Mouse (Mus musculus) kidney, postnatal 14 days (tissue): Measurements from ENCODE around the gene Chrnb2.

Source experiments
- DNase-seq: peaks from one replicate; pipeline ENCODE4 v3.0.0; 2022; ENCODE audit warnings: mixed read lengths

Gene Chrnb2

GRCm38 (mm10) chr3:89776001-89776400 is 11.6 kb upstream of the Chrnb2 start:
- no peak for DNase-seq

DNA sequence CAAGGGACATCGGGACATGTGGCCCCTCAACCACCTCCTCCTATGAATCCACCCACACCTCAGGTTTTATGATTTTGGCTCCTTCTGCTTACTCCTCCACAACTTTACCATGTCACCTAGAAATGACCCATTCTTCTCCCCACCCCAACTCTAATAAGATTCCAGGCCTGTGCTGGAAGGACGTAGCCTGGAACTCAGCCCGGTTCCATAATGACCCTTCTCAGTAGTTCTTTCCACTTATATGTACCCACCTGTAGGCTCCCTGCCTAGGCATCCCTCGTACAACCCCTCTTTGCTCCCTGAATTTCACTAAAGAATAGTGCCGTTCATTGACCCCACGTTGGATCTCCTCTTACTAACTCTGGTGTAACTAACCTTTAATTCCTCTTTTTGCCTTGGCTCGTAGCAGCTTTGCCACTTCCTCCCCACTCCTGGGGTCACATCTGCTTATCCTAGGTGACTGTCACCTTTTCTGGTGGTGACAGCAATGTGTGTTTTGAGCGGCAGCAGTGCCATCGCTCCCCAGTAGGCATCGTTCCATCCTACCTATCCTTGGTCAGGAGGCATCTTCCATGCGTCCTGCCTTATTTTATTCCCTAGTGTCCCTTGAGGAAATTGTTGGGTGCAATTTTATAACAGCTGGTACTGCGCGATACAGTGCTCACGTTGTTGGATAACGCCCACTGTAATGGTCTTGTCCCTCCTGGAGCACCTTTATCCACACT is 10.0 kb upstream of the Chrnb2 start:
- DNase-seq = no peak

DNA sequence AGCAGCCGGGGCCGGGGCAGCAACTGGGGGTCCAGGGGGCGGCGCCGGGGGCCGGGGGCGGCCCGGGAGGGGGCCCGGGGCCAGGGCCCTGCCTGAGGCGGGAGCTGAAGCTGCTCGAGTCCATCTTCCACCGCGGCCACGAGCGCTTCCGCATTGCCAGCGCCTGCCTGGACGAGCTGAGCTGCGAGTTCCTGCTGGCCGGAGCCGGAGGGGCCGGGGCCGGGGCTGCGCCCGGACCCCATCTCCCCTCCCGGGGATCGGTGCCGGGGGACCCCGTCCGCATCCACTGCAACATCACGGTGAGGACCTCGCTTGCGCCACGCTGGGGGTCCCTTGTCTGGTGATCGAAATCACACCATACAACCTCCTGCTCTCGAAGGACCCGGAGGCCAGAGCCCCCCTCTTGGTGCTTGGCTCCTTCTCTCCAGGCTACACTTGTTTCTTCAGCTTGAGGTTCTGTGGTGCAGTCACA is 9.3 kb upstream of the Chrnb2 start:
- peak; percentile 64 for DNase-seq

DNA sequence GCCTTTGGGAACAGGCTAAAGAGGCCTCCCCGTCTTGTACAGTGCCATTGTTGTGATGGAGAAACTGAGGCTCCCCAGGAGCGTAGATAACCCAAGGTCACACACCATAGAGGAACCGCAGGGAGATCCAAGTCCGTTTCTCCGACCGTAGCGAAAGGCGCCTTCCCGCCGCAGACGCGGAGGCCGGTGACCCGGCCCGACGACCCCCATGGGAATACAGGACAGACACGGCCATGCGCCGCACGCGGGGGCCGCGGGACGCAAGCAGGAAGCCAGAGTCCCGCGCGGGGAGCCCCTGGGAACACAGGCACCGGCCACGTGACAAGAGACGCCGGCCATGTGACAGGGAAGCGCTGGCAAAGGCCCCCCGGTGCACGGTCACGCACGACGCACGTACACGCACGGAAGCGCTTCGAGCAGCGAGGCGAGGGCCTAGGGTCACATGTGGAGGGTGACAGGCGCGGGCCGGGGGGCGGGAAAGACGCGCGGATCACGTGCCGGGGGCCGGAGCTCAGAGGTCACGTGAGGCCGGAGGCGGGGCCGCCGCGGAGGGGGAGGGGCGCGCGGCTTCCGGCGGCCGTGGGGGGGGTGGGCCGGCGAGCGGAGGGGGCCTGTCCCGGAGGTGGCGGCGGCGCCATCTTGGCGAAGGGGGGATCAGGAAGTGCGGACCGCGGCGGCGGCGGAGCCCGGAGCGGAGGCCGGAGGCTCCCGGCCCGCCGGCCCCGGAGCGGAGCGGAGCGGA is 8.7 kb upstream of the Chrnb2 start, which contains the start of gene Ube2q1:
Gene Ube2q1, plus strand, starts transcription at position 649 of the 742 bp plus-strand sequence.
- DNase-seq = peak; percentile 97

DNA sequence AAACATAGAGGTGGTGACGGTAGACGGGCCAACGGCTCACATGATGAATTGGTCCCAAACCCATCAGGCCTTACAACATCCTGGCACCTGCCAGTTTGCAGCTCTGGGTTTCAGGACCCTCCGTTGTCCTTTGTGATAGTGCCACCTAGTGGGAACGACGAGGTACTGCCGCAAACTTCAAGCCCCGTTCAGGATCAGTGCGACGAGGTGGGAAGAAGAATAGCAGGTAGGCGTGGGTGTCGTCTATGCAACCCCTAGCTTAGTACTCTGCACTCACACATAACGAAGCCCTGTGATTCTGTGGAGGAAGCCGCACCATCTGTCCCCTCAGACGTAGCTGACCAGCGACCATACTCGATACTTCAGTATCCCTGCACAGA is 8.1 kb upstream of the Chrnb2 start:
- peak; percentile 87 for DNase-seq

- DNase-seq = no peak
Measured at GRCm38 (mm10) chr3:89770425-89771002, 6.1 kb upstream of the Chrnb2 start.

- no peak for DNase-seq
Measured at GRCm38 (mm10) chr3:89769584-89769983, 5.2 kb upstream of the Chrnb2 start.

GRCm38 (mm10) chr3:89759786-89760185 is 4.6 kb downstream of the Chrnb2 start:
- no peak for DNase-seq

GRCm38 (mm10) chr3:89757851-89758250 is 6.6 kb downstream of the Chrnb2 start:
- DNase-seq = no peak

DNA sequence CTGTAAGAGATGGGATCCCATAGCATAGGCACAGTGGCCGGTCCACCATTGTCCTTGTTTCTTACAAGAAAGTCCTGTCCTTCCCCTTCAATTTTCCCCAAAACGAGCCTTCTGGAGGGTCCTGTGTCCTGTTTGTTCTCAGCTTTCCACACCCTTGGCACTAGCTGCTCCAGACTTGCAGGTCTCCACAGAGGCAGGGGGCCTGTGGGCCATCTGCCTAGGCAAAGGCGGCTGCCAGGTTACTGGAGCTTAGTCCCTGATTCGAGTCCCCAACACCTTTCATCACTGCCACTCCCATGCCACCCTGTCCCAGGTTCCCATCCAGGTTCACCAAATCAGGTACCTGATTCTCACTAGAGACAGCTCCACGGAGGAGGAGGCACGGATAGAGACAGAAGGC is 9.1 kb downstream of the Chrnb2 start:
- no peak for DNase-seq

DNA sequence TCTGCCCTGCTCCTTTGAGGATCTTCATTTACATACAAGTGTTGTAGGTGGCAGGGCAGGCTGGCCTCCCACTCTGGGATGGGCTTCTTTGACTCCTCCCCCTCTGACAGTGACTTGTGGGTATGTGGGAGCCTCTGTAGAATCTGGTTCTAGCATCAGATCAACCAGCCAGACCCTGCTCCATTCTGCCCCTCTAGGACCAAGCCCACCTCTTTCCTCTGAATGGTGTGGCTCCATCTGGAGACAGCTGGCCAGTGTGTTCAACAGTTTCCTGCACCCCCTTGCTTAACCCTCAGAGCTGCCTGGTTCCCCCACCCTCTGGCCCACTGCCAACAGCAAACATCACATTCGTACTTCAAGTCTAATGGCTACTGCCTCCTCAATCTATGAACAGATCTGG is 12.1 kb downstream of the Chrnb2 start:
- no peak for DNase-seq

GRCm38 (mm10) chr3:89738509-89738908 is 25.9 kb downstream of the Chrnb2 start:
- no peak for DNase-seq

DNA sequence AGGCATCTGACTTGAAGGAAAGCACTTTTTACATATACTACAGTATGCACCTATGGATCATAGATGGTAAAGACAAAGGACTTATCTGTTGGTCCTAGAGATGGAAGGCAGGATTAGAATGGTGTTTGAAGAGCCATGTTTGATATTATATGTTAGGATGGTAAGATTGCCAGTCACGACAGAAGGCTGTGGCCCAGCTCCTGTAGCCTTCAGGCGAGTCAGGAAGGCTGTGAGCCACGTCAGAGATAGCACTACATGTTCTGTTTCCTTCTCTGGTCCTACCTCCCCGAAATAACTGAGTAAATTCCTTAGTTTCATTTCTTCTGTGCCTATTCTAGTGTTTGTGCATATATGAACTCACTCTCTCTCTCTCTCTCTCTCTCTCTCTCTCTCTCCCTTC is 32.3 kb downstream of the Chrnb2 start:
- DNase-seq = no peak

- DNase-seq = peak; percentile 94
Measured at GRCm38 (mm10) chr3:89730350-89731331, 33.8 kb downstream of the Chrnb2 start.

GRCm38 (mm10) chr3:89728848-89729247 is 35.6 kb downstream of the Chrnb2 start:
- DNase-seq = no peak

DNA sequence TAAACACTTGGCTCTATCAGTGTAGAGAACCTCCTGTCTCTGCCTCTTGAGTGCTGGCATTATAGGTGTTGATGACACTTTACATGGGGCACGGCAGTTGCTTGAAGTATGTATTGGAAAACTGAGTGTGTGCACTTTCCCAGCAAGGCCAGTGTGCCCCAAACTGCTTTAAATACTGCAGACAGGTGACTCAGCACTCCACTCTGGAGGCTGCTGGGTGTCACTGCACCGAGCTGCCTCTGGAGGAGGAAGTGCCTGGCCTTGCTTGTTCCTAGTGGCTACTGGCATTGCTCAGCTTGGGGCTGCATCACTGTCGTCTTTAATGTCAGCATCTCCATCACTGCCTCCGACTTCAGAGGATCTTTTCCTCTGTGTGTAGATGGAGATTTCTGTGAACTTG is 37.4 kb downstream of the Chrnb2 start:
- DNase-seq = peak; percentile 58

- DNase-seq = no peak
Measured at GRCm38 (mm10) chr3:89723400-89724084, 40.9 kb downstream of the Chrnb2 start.

GRCm38 (mm10) chr3:89722032-89722431 is 42.4 kb downstream of the Chrnb2 start:
- DNase-seq = no peak

- DNase-seq = no peak
Measured at GRCm38 (mm10) chr3:89715967-89716256, 48.5 kb downstream of the Chrnb2 start.

DNA sequence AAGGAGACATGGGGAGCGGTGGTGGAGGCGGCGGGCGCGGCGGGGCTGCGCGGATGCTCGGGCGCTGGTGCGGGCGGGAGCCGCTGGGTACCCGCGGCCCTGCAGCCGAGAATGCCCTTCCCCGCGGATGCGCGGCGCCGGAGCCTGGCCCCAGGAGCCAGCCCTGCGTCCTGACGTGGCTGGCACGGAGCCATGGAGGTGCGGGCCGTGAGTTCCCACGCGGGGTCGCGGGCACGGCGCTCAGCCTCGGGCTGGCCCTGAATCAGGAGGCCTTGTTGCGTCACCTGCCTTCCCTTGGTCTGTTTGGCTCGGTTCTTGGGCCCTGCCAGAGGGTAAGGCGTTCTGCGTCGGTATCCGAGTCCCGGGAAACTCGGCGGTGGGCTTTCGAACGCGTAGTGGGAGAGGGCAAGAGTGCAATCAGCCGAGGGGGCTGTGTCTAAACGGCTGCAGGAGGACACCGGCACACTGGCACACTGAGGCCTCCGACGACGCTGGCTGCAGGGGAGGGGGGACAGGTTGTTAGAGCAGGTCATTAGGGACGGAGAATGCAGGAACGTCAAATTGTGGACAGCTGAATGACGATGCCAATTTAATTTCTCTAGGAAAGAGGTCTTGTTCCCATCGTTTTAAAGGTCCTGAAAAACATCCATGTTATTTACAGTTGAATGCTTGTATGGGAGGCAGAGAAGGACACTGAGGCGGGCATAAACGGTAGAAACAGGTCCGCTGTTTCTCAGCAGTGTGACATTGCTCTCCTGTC is 49.0 kb downstream of the Chrnb2 start:
- DNase-seq = no peak
